Mouse (Mus musculus): ENCODE data around the gene Sox1. TPM values are rescaled to one million over a fixed set of nuclear protein-coding genes. Genes with fewer than 3 reads are reported as not detected.

Gene Sox1
- polyA plus RNA-seq, 1 experiment from 2014 or later = 1.1 TPM

DNA sequence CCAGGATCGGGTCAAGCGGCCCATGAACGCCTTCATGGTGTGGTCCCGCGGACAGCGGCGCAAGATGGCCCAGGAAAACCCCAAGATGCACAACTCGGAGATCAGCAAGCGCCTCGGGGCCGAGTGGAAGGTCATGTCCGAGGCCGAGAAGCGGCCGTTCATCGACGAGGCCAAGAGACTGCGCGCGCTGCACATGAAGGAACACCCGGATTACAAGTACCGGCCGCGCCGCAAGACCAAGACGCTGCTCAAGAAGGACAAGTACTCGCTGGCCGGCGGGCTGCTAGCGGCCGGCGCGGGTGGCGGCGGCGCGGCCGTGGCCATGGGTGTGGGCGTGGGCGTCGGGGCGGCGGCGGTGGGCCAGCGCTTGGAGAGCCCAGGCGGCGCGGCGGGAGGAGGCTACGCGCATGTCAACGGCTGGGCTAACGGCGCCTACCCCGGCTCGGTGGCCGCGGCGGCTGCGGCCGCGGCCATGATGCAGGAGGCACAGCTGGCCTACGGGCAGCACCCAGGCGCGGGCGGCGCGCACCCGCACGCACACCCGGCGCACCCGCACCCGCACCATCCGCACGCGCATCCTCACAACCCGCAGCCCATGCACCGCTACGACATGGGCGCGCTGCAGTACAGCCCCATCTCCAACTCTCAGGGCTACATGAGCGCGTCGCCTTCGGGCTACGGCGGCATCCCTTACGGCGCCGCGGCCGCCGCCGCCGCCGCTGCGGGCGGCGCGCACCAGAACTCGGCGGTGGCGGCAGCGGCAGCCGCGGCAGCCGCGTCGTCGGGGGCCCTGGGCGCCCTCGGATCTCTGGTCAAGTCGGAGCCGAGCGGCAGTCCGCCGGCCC is 1.6 kb downstream of the Sox1 start:
- Histone ChIP-seq H3K4me1 (ENCODE audit: control insufficient read depth, insufficient read depth, low read length) (peaks cover 12% of the 10 kb centered on the region), H3K9me3 (ENCODE audit: control insufficient read depth, low read length) (no peaks in the 10 kb centered on the region), H3K4me3 (ENCODE audit: low read depth, low read length) (peak overlapping the region; percentile 37), H3K27me3 (ENCODE audit: control insufficient read depth, insufficient read depth, low read length) (peaks cover 42% of the 10 kb centered on the region), H3K36me3 (ENCODE audit: control insufficient read depth, insufficient read depth, low read length) (no peaks in the 10 kb centered on the region), H3K27ac (ENCODE audit: low read depth, low read length) (peak overlapping the region; percentile 75), H3K4me2 (ENCODE audit: low read depth, low read length) (peak overlapping the region; percentile 45), H3K9ac (replicated peaks; ENCODE audit: low read depth, low read length) (peak overlapping the region; percentile 59)
- WGBS = under 1% methylated on average over 93 of the region's 118 CpGs
- ATAC-seq (ENCODE audit: low read depth) = no peak

DNA sequence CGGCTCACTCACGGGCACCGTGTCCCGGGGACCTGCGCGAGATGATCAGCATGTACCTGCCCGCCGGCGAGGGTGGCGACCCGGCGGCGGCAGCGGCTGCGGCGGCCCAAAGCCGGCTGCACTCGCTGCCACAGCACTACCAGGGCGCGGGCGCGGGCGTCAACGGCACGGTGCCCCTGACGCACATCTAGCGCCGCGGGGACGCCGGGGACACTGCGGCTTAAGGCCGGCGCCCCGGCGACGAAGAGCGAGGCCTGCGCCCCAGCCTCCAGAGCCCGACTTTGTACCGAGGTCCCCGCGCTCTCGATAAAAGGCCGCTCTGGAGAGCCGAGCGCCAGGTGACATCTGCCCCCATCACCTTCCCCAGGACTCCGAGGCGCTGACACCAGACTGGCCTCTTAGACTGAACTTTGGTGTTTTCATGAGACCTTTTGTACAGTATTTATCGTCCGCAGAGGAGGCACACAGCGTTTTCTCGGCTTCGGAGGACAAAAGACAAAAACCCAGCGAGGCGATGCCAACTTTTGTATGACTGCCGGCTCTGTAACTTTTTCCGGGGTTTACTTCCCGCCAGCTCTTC is 2.3 kb downstream of the Sox1 start:
- Histone ChIP-seq H3K4me3 (ENCODE audit: low read depth, low read length) (peak overlapping the region; percentile 37), H3K4me2 (ENCODE audit: low read depth, low read length) (peak overlapping the region; percentile 45), H3K27ac (ENCODE audit: low read depth, low read length) (peak overlapping the region; percentile 75), H3K36me3 (ENCODE audit: control insufficient read depth, insufficient read depth, low read length) (no peaks in the 10 kb centered on the region), H3K4me1 (ENCODE audit: control insufficient read depth, insufficient read depth, low read length) (peaks cover 12% of the 10 kb centered on the region), H3K27me3 (ENCODE audit: control insufficient read depth, insufficient read depth, low read length) (peaks cover 40% of the 10 kb centered on the region), H3K9me3 (ENCODE audit: control insufficient read depth, low read length) (no peaks in the 10 kb centered on the region), H3K9ac (replicated peaks; ENCODE audit: low read depth, low read length) (peak overlapping the region; percentile 59)
- no peak for ATAC-seq (ENCODE audit: low read depth)
- WGBS = under 1% methylated on average over 48 of the region's 59 CpGs

DNA sequence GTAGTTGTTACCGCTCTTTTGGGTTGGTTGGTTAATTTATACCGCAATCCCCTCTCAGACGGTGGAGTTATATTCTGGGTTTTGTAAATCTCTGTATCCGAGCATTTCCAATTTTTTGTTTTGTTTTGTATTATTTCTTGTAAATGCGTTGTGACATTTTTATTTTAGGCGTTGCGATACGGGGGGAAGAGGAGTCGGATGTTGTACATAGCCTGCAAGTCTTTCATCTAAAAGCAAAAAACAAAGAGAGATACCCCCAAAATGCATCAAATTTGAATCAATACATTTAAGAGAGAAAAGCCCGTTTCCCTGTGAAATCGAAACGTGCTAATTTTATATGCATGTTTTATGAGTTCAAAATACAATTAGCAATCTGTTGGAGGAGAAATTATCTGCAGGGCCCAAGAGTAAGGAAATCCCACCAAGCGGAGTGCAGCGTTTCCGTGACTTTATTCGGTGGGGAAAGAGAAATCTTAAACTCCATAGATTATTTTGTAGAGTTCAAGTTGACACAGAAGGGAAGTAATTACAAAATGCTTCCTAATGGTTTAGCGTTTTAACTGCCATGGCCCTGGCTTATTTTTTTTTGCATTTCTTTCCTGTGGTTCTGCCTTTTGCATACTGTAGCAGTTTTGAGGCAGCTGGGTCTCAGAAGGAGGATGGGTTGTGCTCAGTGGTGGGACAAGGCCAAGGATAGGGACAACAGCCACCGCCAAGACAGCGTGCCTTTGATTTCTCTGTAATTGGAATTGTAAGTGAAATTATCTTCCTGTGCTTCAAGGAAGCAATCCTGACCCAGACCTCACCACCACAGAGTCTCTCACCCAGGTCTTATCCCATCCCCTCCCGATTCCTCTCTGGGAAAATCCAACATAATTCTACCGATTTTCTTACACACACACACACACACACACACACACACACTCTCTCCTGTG is 3.2 kb downstream of the Sox1 start:
- Histone ChIP-seq H3K4me1 (ENCODE audit: control insufficient read depth, insufficient read depth, low read length) (peaks cover 12% of the 10 kb centered on the region), H3K9me3 (ENCODE audit: control insufficient read depth, low read length) (no peaks in the 10 kb centered on the region), H3K9ac (replicated peaks; ENCODE audit: low read depth, low read length) (peak overlapping the region; percentile 29; the same call in 1 of the 2 replicates), H3K27ac (ENCODE audit: low read depth, low read length) (no peak overlapping the region), H3K4me3 (ENCODE audit: low read depth, low read length) (peak overlapping the region; percentile 37; the same call in 1 of the 2 replicates), H3K36me3 (ENCODE audit: control insufficient read depth, insufficient read depth, low read length) (no peaks in the 10 kb centered on the region), H3K4me2 (ENCODE audit: low read depth, low read length) (peak overlapping the region; percentile 45; the same call in 1 of the 2 replicates), H3K27me3 (ENCODE audit: control insufficient read depth, insufficient read depth, low read length) (peaks cover 35% of the 10 kb centered on the region)
- no peak for ATAC-seq (ENCODE audit: low read depth)
- 2% methylated on average over 21 of the region's 21 CpGs for WGBS

DNA sequence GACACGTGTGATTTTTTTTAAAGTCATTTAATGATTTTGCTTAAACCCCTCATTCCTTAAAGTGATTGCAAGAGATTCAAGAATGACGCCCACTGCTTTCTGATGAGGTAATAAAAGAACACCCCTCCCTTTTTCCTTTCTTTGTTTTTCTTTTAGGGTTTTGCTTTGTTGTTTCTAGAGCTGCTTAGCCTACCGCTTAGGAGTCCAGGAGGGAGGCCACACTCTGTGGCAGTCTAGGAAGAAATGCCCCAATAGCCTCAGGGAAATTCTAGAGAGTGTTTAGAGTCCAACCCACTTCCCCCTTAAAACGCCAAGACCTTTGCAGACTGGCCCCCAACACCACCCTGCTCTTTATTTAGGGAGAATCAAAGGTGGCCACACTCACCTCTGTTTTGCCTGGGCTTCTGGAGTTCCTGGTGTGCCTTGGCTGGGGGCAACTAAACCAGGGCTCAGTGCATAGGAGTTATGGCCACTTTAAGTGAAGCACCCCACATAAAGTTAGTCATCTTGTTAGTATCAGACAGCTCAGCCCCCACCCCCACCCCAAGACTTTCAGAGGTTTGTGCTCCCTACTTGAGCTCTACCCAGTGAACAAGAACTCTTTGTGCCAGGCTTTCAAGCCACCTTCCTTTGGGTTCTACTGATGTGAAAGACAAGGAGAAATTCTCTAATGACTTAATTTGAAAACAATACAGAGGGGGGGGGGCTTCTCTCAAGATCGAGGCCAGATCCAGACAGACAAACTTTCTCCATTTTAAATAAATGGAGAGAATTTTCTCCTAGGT is 4.5 kb downstream of the Sox1 start:
- Histone ChIP-seq H3K4me2 (ENCODE audit: low read depth, low read length) (peak overlapping the region; percentile 39), H3K9me3 (ENCODE audit: control insufficient read depth, low read length) (no peaks in the 10 kb centered on the region), H3K4me1 (ENCODE audit: control insufficient read depth, insufficient read depth, low read length) (peaks cover 12% of the 10 kb centered on the region), H3K36me3 (ENCODE audit: control insufficient read depth, insufficient read depth, low read length) (no peaks in the 10 kb centered on the region), H3K27me3 (ENCODE audit: control insufficient read depth, insufficient read depth, low read length) (peaks cover 45% of the 10 kb centered on the region), H3K27ac (ENCODE audit: low read depth, low read length) (no peak overlapping the region), H3K9ac (replicated peaks; ENCODE audit: low read depth, low read length) (no peak overlapping the region), H3K4me3 (ENCODE audit: low read depth, low read length) (no peak overlapping the region)
- 12% methylated on average over 5 of the region's 5 CpGs for WGBS
- ATAC-seq (ENCODE audit: low read depth) = no peak

DNA sequence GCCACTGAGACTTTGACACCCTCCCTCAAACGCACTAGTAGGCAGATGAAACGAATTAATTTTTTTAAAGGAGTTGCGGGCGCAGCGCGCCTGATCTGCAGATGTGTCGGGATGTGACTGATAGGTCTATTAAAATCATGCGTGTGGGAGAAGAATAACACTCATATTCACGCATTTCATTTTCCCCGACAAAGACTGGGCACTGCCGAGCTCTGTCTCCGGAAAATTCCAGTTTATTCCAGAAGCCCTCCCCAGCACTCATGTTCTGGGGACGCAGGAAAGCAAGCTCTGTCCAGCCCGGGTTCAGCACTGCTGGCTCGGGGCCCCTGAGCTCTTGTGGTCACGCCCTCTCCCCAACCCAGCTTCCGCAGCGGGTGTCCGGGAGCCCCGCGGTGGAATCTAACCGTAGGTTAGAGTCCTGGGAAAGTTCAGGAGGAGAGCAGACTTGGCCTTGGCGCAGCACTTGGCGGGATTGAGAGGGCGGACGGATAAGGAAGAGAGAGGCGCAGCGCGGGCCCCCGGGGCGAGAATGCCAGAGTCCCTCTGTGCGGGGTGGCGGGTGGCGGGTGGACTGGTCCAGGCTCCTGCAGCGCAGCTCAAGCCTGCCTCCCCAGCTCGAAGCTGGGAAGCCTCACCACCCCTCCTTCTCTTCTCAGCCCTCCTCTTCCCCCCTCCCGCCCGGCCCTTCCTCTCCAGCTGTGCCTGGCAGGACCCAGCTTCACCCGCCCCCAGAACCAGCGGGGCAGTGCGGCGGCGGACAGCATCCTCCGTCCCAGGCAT is 5.7 kb downstream of the Sox1 start:
- Histone ChIP-seq H3K4me1 (ENCODE audit: control insufficient read depth, insufficient read depth, low read length) (peaks cover 12% of the 10 kb centered on the region), H3K9ac (replicated peaks; ENCODE audit: low read depth, low read length) (no peak overlapping the region; the same call in 1 of the 2 replicates), H3K4me2 (ENCODE audit: low read depth, low read length) (peak overlapping the region; percentile 39), H3K4me3 (ENCODE audit: low read depth, low read length) (no peak overlapping the region; the same call in 1 of the 2 replicates), H3K9me3 (ENCODE audit: control insufficient read depth, low read length) (no peaks in the 10 kb centered on the region), H3K36me3 (ENCODE audit: control insufficient read depth, insufficient read depth, low read length) (no peaks in the 10 kb centered on the region), H3K27me3 (ENCODE audit: control insufficient read depth, insufficient read depth, low read length) (peaks cover 44% of the 10 kb centered on the region), H3K27ac (ENCODE audit: low read depth, low read length) (peak overlapping the region; percentile 66)
- peak; percentile 57 for ATAC-seq (ENCODE audit: low read depth)
- under 1% methylated on average over 35 of the region's 44 CpGs for WGBS

DNA sequence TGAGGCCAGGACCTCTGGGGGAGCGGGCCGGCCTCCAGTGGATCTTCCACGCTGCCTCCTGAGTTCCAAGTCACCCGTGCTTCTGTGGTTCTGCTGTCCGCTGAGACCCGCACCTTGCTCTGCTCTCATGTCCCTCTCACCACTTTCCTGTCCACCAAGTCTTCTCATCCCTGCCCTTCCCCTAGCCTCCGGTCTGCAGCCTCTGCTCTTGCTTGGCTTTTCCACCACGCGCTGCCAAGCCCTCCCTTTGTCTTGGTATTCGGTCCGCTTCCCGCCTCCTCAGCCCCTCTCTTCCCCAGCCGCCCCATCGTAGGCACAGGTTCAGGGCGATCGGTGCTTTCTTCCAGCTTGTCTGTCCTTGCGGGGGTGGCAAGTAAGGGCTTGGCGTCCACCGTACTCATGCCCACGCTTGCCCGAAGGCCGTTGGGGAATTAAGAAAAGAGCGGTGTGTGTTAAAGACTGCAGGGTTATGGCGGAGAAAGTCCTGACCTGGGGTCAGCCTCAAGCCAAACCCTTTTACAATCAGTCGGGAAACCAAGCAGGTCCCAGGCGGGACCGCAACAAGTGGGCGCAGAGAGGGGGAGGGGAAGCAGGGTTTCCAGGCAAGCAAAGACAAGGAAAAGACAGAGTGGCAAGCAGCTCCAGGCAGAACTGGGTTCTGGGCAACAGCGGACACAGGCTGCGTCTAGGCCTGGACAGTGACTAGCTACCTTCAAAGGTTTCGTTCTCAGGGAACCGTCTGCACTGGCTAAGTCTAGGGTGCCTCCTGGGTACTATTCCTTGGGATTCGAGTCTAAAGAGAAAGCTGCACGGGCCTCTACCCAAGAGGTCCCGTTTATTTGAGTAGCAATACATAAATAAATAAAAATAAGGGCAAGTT is 6.5 kb downstream of the Sox1 start:
- ATAC-seq (ENCODE audit: low read depth) = no peak
- peaks cover 47% of the 10 kb centered on the region for H3K27me3 ChIP-seq (ENCODE audit: control insufficient read depth, insufficient read depth, low read length)
- 1% methylated on average over 35 of the region's 35 CpGs for WGBS
- peak overlapping the region; percentile 66 for H3K27ac ChIP-seq (ENCODE audit: low read depth, low read length)
- H3K4me1 ChIP-seq (ENCODE audit: control insufficient read depth, insufficient read depth, low read length) = peaks cover 12% of the 10 kb centered on the region
- no peak overlapping the region; the same call in 1 of the 2 replicates for H3K9ac ChIP-seq (replicated peaks; ENCODE audit: low read depth, low read length)
- H3K4me3 ChIP-seq (ENCODE audit: low read depth, low read length) = no peak overlapping the region; the same call in 1 of the 2 replicates
- no peaks in the 10 kb centered on the region for H3K36me3 ChIP-seq (ENCODE audit: control insufficient read depth, insufficient read depth, low read length)
- no peaks in the 10 kb centered on the region for H3K9me3 ChIP-seq (ENCODE audit: control insufficient read depth, low read length)
- peak overlapping the region; percentile 39 for H3K4me2 ChIP-seq (ENCODE audit: low read depth, low read length)

DNA sequence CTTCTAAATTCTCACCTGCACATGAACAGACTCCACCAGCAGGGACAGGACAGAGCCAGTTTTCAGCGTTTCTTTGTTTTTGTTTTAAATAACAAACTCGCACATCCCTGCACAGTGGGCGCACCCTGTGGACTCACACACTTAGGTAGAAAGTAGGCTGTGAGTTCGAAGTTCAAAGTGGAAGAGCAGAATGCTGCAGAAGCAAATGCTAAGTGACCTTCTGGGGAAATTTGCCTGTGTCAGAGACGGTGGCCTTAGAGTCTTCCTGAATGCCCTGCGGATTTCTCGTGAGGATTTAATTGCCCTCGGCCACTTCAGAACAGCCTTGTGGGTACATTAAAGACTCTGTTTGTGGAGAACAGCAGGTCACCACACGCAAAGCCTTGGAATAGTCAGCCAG is 7.6 kb downstream of the Sox1 start:
- H3K9me3 ChIP-seq (ENCODE audit: control insufficient read depth, low read length) = no peaks in the 10 kb centered on the region
- 0 out of 2 replicates have a peak, but pooled peaks cover 4% of the 10 kb centered on the region for H3K4me1 ChIP-seq (ENCODE audit: control insufficient read depth, insufficient read depth, low read length)
- no peak overlapping the region for H3K4me3 ChIP-seq (ENCODE audit: low read depth, low read length)
- H3K27me3 ChIP-seq (ENCODE audit: control insufficient read depth, insufficient read depth, low read length) = peaks cover 43% of the 10 kb centered on the region
- no peaks in the 10 kb centered on the region for H3K36me3 ChIP-seq (ENCODE audit: control insufficient read depth, insufficient read depth, low read length)
- no peak overlapping the region for H3K27ac ChIP-seq (ENCODE audit: low read depth, low read length)
- no peak overlapping the region for H3K4me2 ChIP-seq (ENCODE audit: low read depth, low read length)
- ATAC-seq (ENCODE audit: low read depth) = no peak
- 8% methylated on average over 9 of the region's 9 CpGs for WGBS
- no peak overlapping the region for H3K9ac ChIP-seq (replicated peaks; ENCODE audit: low read depth, low read length)
